Mouse (Mus musculus) forebrain, embryonic 10.5 days (tissue): ENCODE data around the gene Lrpprc. TPM values are rescaled to one million over a fixed set of nuclear protein-coding genes. Genes with fewer than 3 reads are reported as not detected.

Source experiments
- polyA plus RNA-seq: library from polyadenylated mRNA; unstranded; fragments of >200 nt; fragmentation: Nextera tagmentation; extraction: Ambion mirVana; gene quantifications from 2 replicates; pipeline ENCODE4 v1.2.1, GENCODE M21; 2016

Lrpprc gene
- polyA plus RNA-seq, 1 experiment from 2014 or later, result 52.5 TPM

Other genes with a start within 250 kb of the Lrpprc start
- gene Dync2li1, start 164.3 kb downstream of the Lrpprc start, polyA plus RNA-seq, result 35.5 and 36.0 TPM in 2 replicates
- 0.23 and 0.33 TPM in 2 replicates for gene Abcg8, start 114.5 kb downstream of the Lrpprc start, polyA plus RNA-seq
- gene Abcg5, start 107.8 kb downstream of the Lrpprc start, polyA plus RNA-seq, result 5.3 and 5.4 TPM in 2 replicates
- gene Ppm1b, start 166.0 kb upstream of the Lrpprc start, polyA plus RNA-seq, result 57.1 and 57.5 TPM in 2 replicates
- 0.25 and 0.31 TPM in 2 replicates for gene Slc3a1, start 237.6 kb upstream of the Lrpprc start, polyA plus RNA-seq